Mouse (Mus musculus) embryo, embryonic 9.5 days (tissue): ENCODE data around the gene Hoxb7.

ENCODE experiments used
- DNase-seq: peaks from one replicate; pipeline ENCODE4 v3.0.0-alpha.2; 2017; ENCODE audit errors: extremely low spot score

The Hoxb7 gene

GRCm38 (mm10) chr11:96268031-96268745 is 18.2 kb upstream of the Hoxb7 start:
- peak; percentile 47 for DNase-seq

GRCm38 (mm10) chr11:96269869-96270268 is 16.6 kb upstream of the Hoxb7 start:
- no peak for DNase-seq

DNA sequence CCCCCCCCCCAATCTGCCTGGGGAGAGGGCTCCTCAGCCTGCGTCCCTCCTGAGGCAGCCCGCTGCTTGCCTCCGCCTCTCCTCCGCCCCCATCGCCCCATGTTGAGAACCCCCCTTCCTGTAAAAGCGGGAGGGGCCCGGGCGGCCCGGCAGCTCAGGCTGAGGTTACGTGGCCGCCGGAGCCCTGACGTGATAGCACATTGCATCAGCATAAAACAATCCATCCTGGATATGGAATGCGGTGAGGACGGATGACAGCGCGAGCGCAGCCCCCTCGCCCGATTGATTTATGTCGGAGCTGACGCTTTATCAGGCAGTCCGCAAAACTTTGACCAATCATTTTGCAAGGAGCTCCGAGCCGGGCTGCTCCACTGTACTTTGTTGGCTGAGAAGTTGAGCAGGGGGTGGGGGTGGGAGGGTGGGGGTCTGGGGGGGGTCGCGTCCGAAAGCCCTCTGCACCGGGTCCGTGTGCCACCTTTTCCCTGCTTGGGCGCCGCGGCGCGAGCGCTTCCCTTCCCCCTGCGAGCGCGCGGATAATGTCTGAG is 15.4 kb upstream of the Hoxb7 start, which contains the start of gene Hoxb9:
Hoxb9 (plus strand) TSS at position 462 of the 545 bp plus-strand sequence.
- DNase-seq = no peak

- DNase-seq = no peak
Observed at GRCm38 (mm10) chr11:96271541-96272011, 14.8 kb upstream of the Hoxb7 start.

DNA sequence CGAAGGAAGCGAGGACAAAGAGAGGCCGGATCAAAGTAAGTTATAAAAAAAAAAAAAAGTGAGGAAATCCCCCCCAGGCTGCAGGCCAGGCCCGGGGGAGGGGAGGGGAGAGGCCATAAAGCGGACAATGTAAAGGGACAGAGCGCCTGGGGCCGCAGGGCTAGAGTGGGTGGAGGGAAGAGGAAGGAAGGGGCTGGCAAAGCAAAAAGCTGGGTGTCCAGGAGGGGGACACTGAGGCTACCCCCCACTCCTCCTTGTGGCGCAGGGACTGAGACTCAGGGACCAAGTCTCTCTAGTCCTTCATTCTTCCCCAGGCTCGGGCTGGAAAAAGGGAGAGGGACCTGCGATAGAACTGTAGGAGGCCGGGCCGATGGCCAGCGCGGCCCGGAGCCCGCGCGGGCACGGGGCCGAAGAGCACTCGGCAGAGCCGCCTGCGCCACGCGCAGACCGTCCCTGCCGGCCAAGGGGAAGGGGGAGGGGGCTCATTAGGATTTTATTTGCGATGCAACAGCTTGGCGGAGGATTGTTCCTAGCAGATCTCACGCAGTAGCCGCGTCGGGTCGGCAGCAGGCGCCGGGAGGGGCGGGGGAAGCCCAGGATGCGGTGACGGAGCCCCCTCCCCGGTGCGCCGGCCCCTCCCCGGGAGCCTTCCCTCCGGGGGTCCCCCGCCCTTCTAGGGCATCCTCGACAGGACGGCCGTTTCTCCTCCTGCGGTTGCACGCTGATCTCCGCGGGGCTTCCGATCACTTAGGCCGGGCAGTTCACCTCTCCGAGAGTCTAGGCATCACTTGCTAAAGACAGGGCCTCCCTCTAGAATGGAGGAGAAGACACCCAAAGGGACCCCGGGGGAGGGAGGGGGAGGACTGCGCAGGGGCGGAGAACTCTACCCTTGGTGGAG is 14.2 kb upstream of the Hoxb7 start:
- DNase-seq = no peak

DNA sequence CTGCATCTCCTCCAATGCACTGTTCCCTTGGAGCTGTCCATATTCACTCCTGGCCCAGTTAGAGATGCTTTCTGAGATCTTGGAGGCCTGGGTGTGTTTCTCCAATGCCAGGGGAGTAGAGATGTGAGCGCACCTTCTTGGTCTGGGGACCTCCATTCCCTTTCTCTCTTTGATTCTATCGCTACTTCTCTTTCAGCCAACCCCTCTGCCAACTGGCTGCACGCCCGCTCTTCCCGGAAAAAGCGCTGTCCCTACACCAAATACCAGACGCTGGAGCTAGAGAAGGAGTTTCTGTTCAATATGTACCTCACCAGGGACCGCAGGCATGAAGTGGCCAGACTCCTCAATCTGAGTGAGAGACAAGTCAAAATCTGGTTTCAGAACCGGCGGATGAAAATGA is 12.0 kb upstream of the Hoxb7 start:
- no peak for DNase-seq

DNA sequence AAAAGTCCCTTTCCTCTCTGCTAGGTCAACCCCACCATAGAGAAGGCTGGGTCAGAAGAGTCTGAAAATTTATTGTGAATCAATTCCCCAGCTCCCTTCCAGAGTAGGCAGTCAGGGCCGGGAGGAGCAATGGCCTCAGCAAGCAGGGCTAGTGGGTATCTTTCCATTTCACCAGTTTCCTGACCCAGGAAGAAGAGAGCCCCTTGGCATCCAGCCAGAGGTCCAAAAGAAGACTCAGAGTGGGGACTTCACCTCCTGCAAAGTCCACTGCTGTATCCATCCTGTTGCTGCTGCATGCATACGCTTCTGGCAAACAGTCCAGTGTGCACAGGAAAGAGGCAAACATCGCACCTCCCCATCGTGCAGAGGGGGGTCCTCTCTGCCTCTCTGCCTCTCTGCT is 10.5 kb upstream of the Hoxb7 start:
- DNase-seq = no peak

DNA sequence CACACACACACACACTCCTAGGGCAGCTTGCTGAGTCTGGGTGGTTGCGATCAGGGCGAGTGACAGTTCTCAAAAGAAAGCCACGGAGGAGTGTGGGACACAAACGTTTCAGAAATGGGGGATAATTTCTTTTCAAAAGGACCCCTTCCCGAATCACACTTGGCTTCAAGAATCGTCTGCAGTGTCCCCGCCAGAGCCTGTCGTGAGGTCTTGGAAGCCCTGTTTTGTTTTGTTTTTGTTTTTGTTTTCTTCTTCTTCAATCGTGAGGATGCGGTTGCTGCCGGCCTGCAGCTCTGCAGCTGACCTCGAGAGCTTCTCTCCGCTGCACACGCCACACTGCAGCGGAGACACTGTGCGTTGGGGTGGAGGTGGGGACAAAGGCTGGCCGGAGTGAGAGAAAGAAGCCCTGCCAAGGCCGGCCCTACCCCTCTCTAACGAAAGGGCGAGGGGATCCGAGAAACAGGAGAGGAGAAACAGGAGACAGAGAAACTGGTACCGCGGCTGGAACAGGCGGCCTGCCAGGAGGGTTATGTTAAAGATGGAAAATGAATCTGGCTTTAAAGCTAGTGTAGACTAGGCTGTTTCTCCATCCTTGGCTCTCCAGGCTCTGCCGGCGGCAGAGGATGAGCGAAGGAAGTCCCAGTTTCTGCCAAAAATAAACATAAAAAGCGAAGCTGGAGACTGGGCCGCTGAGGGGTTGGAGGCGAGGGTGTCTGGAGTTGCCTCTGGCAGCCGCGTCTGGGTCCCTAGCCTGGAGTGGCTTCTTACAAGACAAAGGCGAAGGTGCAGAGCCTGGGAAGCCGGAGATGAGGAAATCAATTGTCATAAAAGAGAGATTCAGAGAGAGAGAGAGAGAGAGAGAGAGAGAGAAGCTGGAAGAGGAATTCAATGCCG is 9.0 kb upstream of the Hoxb7 start:
- DNase-seq = no peak

GRCm38 (mm10) chr11:96278324-96278723 is 8.1 kb upstream of the Hoxb7 start:
- DNase-seq = no peak

GRCm38 (mm10) chr11:96278773-96279172 is 7.7 kb upstream of the Hoxb7 start:
- DNase-seq = peak; percentile 89

- DNase-seq = no peak
Observed at GRCm38 (mm10) chr11:96279421-96280233, 6.8 kb upstream of the Hoxb7 start.

GRCm38 (mm10) chr11:96280399-96281378 is 5.7 kb upstream of the Hoxb7 start:
- no peak for DNase-seq

- DNase-seq = no peak
Observed at GRCm38 (mm10) chr11:96281396-96281795, 5.0 kb upstream of the Hoxb7 start.

- DNase-seq = no peak
Observed at GRCm38 (mm10) chr11:96281855-96282570, 4.4 kb upstream of the Hoxb7 start, which contains the start of gene Hoxb8. Hoxb8 (plus strand) TSS chr11:96281905.

- no peak for DNase-seq
Observed at GRCm38 (mm10) chr11:96282795-96283430, 3.5 kb upstream of the Hoxb7 start.

- DNase-seq = no peak
Observed at GRCm38 (mm10) chr11:96284041-96284749, 2.2 kb upstream of the Hoxb7 start.
